Mouse (Mus musculus): ENCODE measurements around the gene Naa35. TPM values are rescaled to one million over a fixed set of nuclear protein-coding genes. Genes with fewer than 3 reads are reported as not detected.
"Not testable (repeated sequence)": the region's sequence is repeated elsewhere in the genome, so short reads cannot be mapped to it uniquely, and the experiment has no call there.

Gene Naa35
- total RNA-seq, 4 experiments from 2014 or later: 77.4 to 98.8 (median 91.4) TPM

- DNase-seq (ENCODE audit: low spot score): no peak
These were observed 4.1 kb upstream of the Naa35 start for GRCm38 (mm10) chr13:59580954-59581353.

GRCm38 (mm10) chr13:59584481-59584880 is 578 bp upstream of the Naa35 start:
- DNase-seq (ENCODE audit: low spot score): peak; percentile 24

- peak; percentile 18 for DNase-seq (ENCODE audit: low spot score)
These were observed 568 bp downstream of the Naa35 start for GRCm38 (mm10) chr13:59585648-59586005.

GRCm38 (mm10) chr13:59587201-59587600 is 2.1 kb downstream of the Naa35 start:
- no peak for DNase-seq (ENCODE audit: low spot score)

- no peak for DNase-seq (ENCODE audit: low spot score)
These were observed 4.6 kb downstream of the Naa35 start for GRCm38 (mm10) chr13:59589672-59590071.

GRCm38 (mm10) chr13:59590691-59591090 is 5.6 kb downstream of the Naa35 start:
- no peak for DNase-seq (ENCODE audit: low spot score)

- not testable (repeated sequence) for DNase-seq (ENCODE audit: low spot score)
These were observed 7.0 kb downstream of the Naa35 start for GRCm38 (mm10) chr13:59592058-59592457.

GRCm38 (mm10) chr13:59592630-59593029 is 7.6 kb downstream of the Naa35 start:
- DNase-seq (ENCODE audit: low spot score): no peak

GRCm38 (mm10) chr13:59603096-59603495 is 18.0 kb downstream of the Naa35 start:
- DNase-seq (ENCODE audit: low spot score): no peak

- no peak for DNase-seq (ENCODE audit: low spot score)
These were observed 19.5 kb downstream of the Naa35 start for GRCm38 (mm10) chr13:59604511-59604910.

GRCm38 (mm10) chr13:59605221-59605922 is 20.3 kb downstream of the Naa35 start:
- DNase-seq (ENCODE audit: low spot score): no peak

- no peak for DNase-seq (ENCODE audit: low spot score)
These were observed 24.8 kb downstream of the Naa35 start for GRCm38 (mm10) chr13:59609885-59610284.

- DNase-seq (ENCODE audit: low spot score): peak; percentile 19
These were observed 25.4 kb downstream of the Naa35 start for GRCm38 (mm10) chr13:59610437-59610836.

- no peak for DNase-seq (ENCODE audit: low spot score)
These were observed 28.8 kb downstream of the Naa35 start for GRCm38 (mm10) chr13:59613868-59614267.

GRCm38 (mm10) chr13:59615152-59615551 is 30.1 kb downstream of the Naa35 start:
- no peak for DNase-seq (ENCODE audit: low spot score)

GRCm38 (mm10) chr13:59615554-59615953 is 30.5 kb downstream of the Naa35 start:
- DNase-seq (ENCODE audit: low spot score): no peak

GRCm38 (mm10) chr13:59618463-59618862 is 33.4 kb downstream of the Naa35 start:
- DNase-seq (ENCODE audit: low spot score): no peak

- no peak for DNase-seq (ENCODE audit: low spot score)
These were observed 36.8 kb downstream of the Naa35 start for GRCm38 (mm10) chr13:59621643-59622489.

GRCm38 (mm10) chr13:59624389-59624788 is 39.3 kb downstream of the Naa35 start:
- DNase-seq (ENCODE audit: low spot score): no peak

GRCm38 (mm10) chr13:59624903-59625302 is 39.8 kb downstream of the Naa35 start:
- DNase-seq (ENCODE audit: low spot score): peak; percentile 59

- DNase-seq (ENCODE audit: low spot score): no peak
These were observed 41.7 kb downstream of the Naa35 start for GRCm38 (mm10) chr13:59626739-59627138.

- DNase-seq (ENCODE audit: low spot score): no peak
These were observed 49.6 kb downstream of the Naa35 start for GRCm38 (mm10) chr13:59634637-59635036.

GRCm38 (mm10) chr13:59637800-59638199 is 52.7 kb downstream of the Naa35 start:
- DNase-seq (ENCODE audit: low spot score): no peak
